Mouse (Mus musculus) kidney, adult 2 months (tissue): ENCODE measurements around the gene Kif12.

Source experiments
- CTCF ChIP-seq: fragments of 200-500 bp; conservative IDR thresholded peaks from 2 replicates; pipeline ENCODE4 v1.5.1; 2011; ENCODE audit warnings: low read depth, mild to moderate bottlenecking, control low read depth, low read length, moderate library complexity, mixed read lengths; ENCODE audit not compliant: insufficient read depth, insufficient read length
- POLR2A ChIP-seq: fragments of 200-500 bp; IDR thresholded peaks from one replicate; pipeline ENCODE4 v1.6.1; 2011; ENCODE audit warnings: low read depth, low read length, control low read depth

GRCm38 (mm10) chr4:63221096-63221958, 49.4 kb upstream of the Kif12 start:
- TF ChIP-seq CTCF: no peak
- no peak for TF ChIP-seq POLR2A
